In genomic region chr6:119846751-119847517, GRCm38 (mm10) we compare ENCODE assay signal across 8 mouse cellular contexts. TPM values are rescaled to one million over a fixed set of nuclear protein-coding genes. Genes with fewer than 3 reads are reported as not detected.
DNase-seq lines count a peak whose midpoint lies in the region; ATAC-seq and TF ChIP-seq lines count a peak whose summit lies in the region.

No protein-coding gene starts in this region.

- no peaks in the 10 kb centered on the region for H3K36me3 ChIP-seq in liver, adult 2 months (ENCODE audit: control insufficient read depth, insufficient read depth, low read length)
- H3K36me3 ChIP-seq in forebrain, postnatal 0 days (ENCODE audit: insufficient read depth): no peaks in the 10 kb centered on the region
- no peaks in the 10 kb centered on the region for H3K36me3 ChIP-seq in midbrain, embryonic 11.5 days (ENCODE audit: control insufficient read depth, insufficient read depth, low read length)

- H3K9me3 ChIP-seq in forebrain, postnatal 0 days (ENCODE audit: low read length): no peaks in the 10 kb centered on the region
- no peaks in the 10 kb centered on the region for H3K9me3 ChIP-seq in midbrain, embryonic 11.5 days (ENCODE audit: control insufficient read depth, low read length)

- peak overlapping the region; percentile 100 for H3K9ac ChIP-seq in liver, adult 2 months (ENCODE audit: low read depth, low read length)
- H3K9ac ChIP-seq in forebrain, postnatal 0 days: peak overlapping the region; percentile 92
- H3K9ac ChIP-seq in midbrain, embryonic 11.5 days (ENCODE audit: low read length): peak overlapping the region; percentile 87

- DNase-seq in liver, adult 2 months (ENCODE audit: extremely low read depth, low read depth, low spot score): peak; percentile 95
- DNase-seq in liver (no peak), R1 (ENCODE audit: low read depth, low spot score) (peak; percentile 38)
- peak; percentile 38 for DNase-seq in forebrain, postnatal 0 days
- peak; percentile 93 for DNase-seq in midbrain, embryonic 11.5 days (ENCODE audit: low spot score, missing footprints)
- no peak for DNase-seq in frontal cortex, postnatal 10 days (ENCODE audit: low spot score in 2 of 2)
- no peak for DNase-seq in adrenal gland, postnatal 4 days (ENCODE audit: low spot score in 2 of 2)
- no peak for DNase-seq in adrenal gland, postnatal 10 days

- peaks cover 15% of the 10 kb centered on the region; the same call in 1 of the 2 replicates for H3K79me2 ChIP-seq in liver, adult 2 months (ENCODE audit: control insufficient read depth, insufficient read depth, low read length)

- ATAC-seq in forebrain, postnatal 0 days: no peak
- no peak for ATAC-seq in midbrain, embryonic 11.5 days (ENCODE audit: low FRiP score)

- H3K27me3 ChIP-seq in liver, adult 2 months (ENCODE audit: control insufficient read depth, insufficient read depth, low read length): no peaks in the 10 kb centered on the region
- no peaks in the 10 kb centered on the region for H3K27me3 ChIP-seq in forebrain, postnatal 0 days (ENCODE audit: insufficient read depth, low read length)
- no peaks in the 10 kb centered on the region for H3K27me3 ChIP-seq in midbrain, embryonic 11.5 days (ENCODE audit: control insufficient read depth, insufficient read depth, low read length)

- H3K4me2 ChIP-seq in forebrain, postnatal 0 days (ENCODE audit: low read depth): peak overlapping the region; percentile 78
- H3K4me2 ChIP-seq in midbrain, embryonic 11.5 days: peak overlapping the region; percentile 71

- TF ChIP-seq POLR2A in liver, adult 2 months (IDR thresholded peaks at IDR 0.05; ENCODE audit: extremely low read depth, insufficient read depth, low read length): no peak

- peak overlapping the region; percentile 99 for H3K4me3 ChIP-seq in liver, adult 2 months (ENCODE audit: insufficient read depth, low read depth, low read length)
- H3K4me3 ChIP-seq in forebrain, postnatal 0 days (ENCODE audit: low read depth, low read length): peak overlapping the region; percentile 96
- H3K4me3 ChIP-seq in midbrain, embryonic 11.5 days (ENCODE audit: low read depth, low read length): peak overlapping the region; percentile 90

- H3K4me1 ChIP-seq in liver, adult 2 months (ENCODE audit: control insufficient read depth, insufficient read depth, low read length): peaks cover 4% of the 10 kb centered on the region; the same call in 1 of the 2 replicates
- no peaks in the 10 kb centered on the region; the same call in 1 of the 2 replicates for H3K4me1 ChIP-seq in forebrain, postnatal 0 days (ENCODE audit: insufficient read depth)
- peaks cover 14% of the 10 kb centered on the region for H3K4me1 ChIP-seq in midbrain, embryonic 11.5 days (ENCODE audit: control insufficient read depth, insufficient read depth, low read length)

- TF ChIP-seq CTCF in liver, adult 2 months (IDR thresholded peaks at IDR 0.05; ENCODE audit: low read depth, low read length): no peak
- TF ChIP-seq CTCF in forebrain, postnatal 0 days (IDR thresholded peaks at IDR 0.05; ENCODE audit: low read depth): no peak

- H3K27ac ChIP-seq in liver, adult 2 months (replicated peaks; ENCODE audit: insufficient read depth, low read depth, low read length): peak overlapping the region; percentile 96
- peak overlapping the region; percentile 95; the same call in 1 of the 2 replicates for H3K27ac ChIP-seq in forebrain, postnatal 0 days (ENCODE audit: low read depth, low read length)
- no peak overlapping the region for H3K27ac ChIP-seq in midbrain, embryonic 11.5 days (ENCODE audit: low read depth, low read length)

- WGBS in liver, adult 2 months: 9% methylated on average over 11 of the region's 11 CpGs
- 22% methylated on average over 11 of the region's 11 CpGs for WGBS in forebrain, postnatal 0 days
- WGBS in midbrain, embryonic 11.5 days: 28% methylated on average over 11 of the region's 11 CpGs

RNA-seq across cellular contexts. Expression of gene Erc1, which starts 1.0 kb away (rescaled TPM):
- 13.9 and 14.2 TPM in 2 replicates for total RNA-seq in liver, adult 2 months (2014; rRNA removed)
- 6.3 and 6.7 TPM in 2 replicates for polyA plus RNA-seq in liver, adult 2 months (2012; rRNA removed)
- 67.2 and 83.3 TPM in 2 replicates for total RNA-seq in forebrain, postnatal 0 days (2014; rRNA removed)
- 30.5 and 43.3 TPM in 2 replicates for polyA plus RNA-seq in forebrain, postnatal 0 days (2015; fragmentation: Nextera tagmentation; extraction: Ambion mirVana)
- 23.7 and 25.4 TPM in 2 replicates for polyA plus RNA-seq in midbrain, embryonic 11.5 days (2014; fragmentation: Nextera tagmentation; extraction: Ambion mirVana)
- 10 to 100 TPM; 25.3 to 30.1 TPM for total RNA-seq in adrenal gland, postnatal 4 days (2021)
- 10 to 100 TPM; 19.3 to 24.1 TPM for total RNA-seq in adrenal gland, postnatal 10 days (2021)

RNA-seq across cellular contexts. Expression of gene Rad52, which starts 55.6 kb away (rescaled TPM):
- total RNA-seq in liver, adult 2 months (2014; rRNA removed): 10.5 and 11.5 TPM in 2 replicates
- 7.9 and 10.3 TPM in 2 replicates for polyA plus RNA-seq in liver, adult 2 months (2012; rRNA removed)
- 35.2 and 36.1 TPM in 2 replicates for total RNA-seq in forebrain, postnatal 0 days (2014; rRNA removed)
- 18.4 and 19.1 TPM in 2 replicates for polyA plus RNA-seq in forebrain, postnatal 0 days (2015; fragmentation: Nextera tagmentation; extraction: Ambion mirVana)
- 20.2 and 22.8 TPM in 2 replicates for polyA plus RNA-seq in midbrain, embryonic 11.5 days (2014; fragmentation: Nextera tagmentation; extraction: Ambion mirVana)
- 10 to 100 TPM; 23.6 to 27.1 TPM for total RNA-seq in adrenal gland, postnatal 4 days (2021)
- total RNA-seq in adrenal gland, postnatal 10 days (2021): 10 to 100 TPM; 13.0 to 19.4 TPM

Comparison
In these comparisons a context has a peak if more than half of its experiments do, and no peak if none do; other contexts are left out.
1. DNase-seq: peak in liver, adult 2 months (single experiment), R1 (single experiment), forebrain, postnatal 0 days (single experiment) and midbrain, embryonic 11.5 days (single experiment); none in liver (single experiment), frontal cortex, postnatal 10 days (0 of 2), adrenal gland, postnatal 4 days (0 of 2) and adrenal gland, postnatal 10 days (single experiment).
2. Peak in every context shown above with its lines, with median percentiles within 50 percentile points of each other: H3K4me3 ChIP-seq and H3K9ac ChIP-seq.